Mouse (Mus musculus) heart, postnatal 0 days (tissue): Measurements from ENCODE around the gene Coq10a. TPM values are rescaled to one million over a fixed set of nuclear protein-coding genes. Genes with fewer than 3 reads are reported as not detected.
A peak's percentile ranks its signal among the peaks of the same experiment; 100 is the strongest.

Experiments
- ATAC-seq: fragments of 200-750 bp; cut with Nextera tagmentation; 2 replicates; pipeline ENCODE4 v1.8.0; 2017; ENCODE audit warnings: low read depth, moderate number of reproducible peaks, moderate library complexity; ENCODE audit not compliant: insufficient read depth
- DNase-seq: peaks from one replicate; pipeline ENCODE4 v3.0.0-alpha.2; 2016; ENCODE audit warnings: low spot score
- H3K27ac ChIP-seq: fragments of 300-500 bp; sonication (generic); 2 replicates; pipeline ENCODE4 v1.5.1; 2014; ENCODE audit warnings: low read depth, mild to moderate bottlenecking
- H3K27me3 ChIP-seq: fragments of 300-500 bp; sonication (generic); 2 replicates; pipeline ENCODE4 v1.6.1; 2014; ENCODE audit warnings: low read length, mixed read lengths; ENCODE audit not compliant: control insufficient read depth, insufficient read depth
- H3K36me3 ChIP-seq: fragments of 300-500 bp; sonication (generic); replicated peaks from 2 replicates; pipeline ENCODE4 v1.6.1; 2014; ENCODE audit warnings: low read length, mixed read lengths; ENCODE audit not compliant: control insufficient read depth, insufficient read depth
- H3K4me1 ChIP-seq: fragments of 300-500 bp; sonication (generic); 2 replicates; pipeline ENCODE4 v1.6.1; 2014; ENCODE audit warnings: antibody characterized with exemption; ENCODE audit not compliant: control insufficient read depth, insufficient read depth
- H3K4me2 ChIP-seq: fragments of 300-500 bp; sonication (generic); 2 replicates; pipeline ENCODE4 v1.6.1; 2014; ENCODE audit warnings: low read depth, mild to moderate bottlenecking, low read length, moderate library complexity
- H3K4me3 ChIP-seq: fragments of 300-500 bp; sonication (generic); 2 replicates; pipeline ENCODE4 v1.5.1; 2014; ENCODE audit warnings: low read depth, low read length
- H3K9ac ChIP-seq: fragments of 300-500 bp; sonication (generic); replicated peaks from 2 replicates; pipeline ENCODE4 v1.6.1; 2014; ENCODE audit warnings: low read depth, low read length, mixed read lengths
- H3K9me3 ChIP-seq: fragments of 300-500 bp; sonication (generic); replicated peaks from 2 replicates; pipeline ENCODE4 v1.6.1; 2016; ENCODE audit warnings: low read length; ENCODE audit not compliant: control insufficient read depth
- CTCF ChIP-seq: IDR thresholded peaks from 2 replicates; pipeline ENCODE4 v1.5.1; 2016; ENCODE audit warnings: antibody characterized with exemption, control low read depth, low read depth
- EP300 ChIP-seq: IDR thresholded peaks from 2 replicates; pipeline ENCODE4 v1.6.1; 2016; ENCODE audit warnings: antibody characterized with exemption, low read depth
- WGBS: fragments of 180-500 bp; shearing (Covaris S2); extraction: QIAGEN DNeasy Blood & Tissue Kit; methylation state at CpG from one replicate; pipeline ENCODE4 v1.1.7; 2014; 5-methylcytosine and 5-hydroxymethylcytosine counted together
- polyA plus RNA-seq: library from polyadenylated mRNA; unstranded; fragments of >200 nt; fragmentation: Nextera tagmentation; extraction: Ambion mirVana; gene quantifications from 2 replicates; pipeline ENCODE4 v1.2.1, GENCODE M21; 2015
- total RNA-seq: library from RNA; depleted of rRNA; stranded (reverse); fragments of >200 nt; gene quantifications from 2 replicates; pipeline ENCODE4 v1.2.3, GENCODE M21; 2014; ENCODE audit warnings: low replicate concordance

Coq10a gene
- total and polyA plus RNA-seq, 2 experiments from 2014 or later = 35.2 to 61.2 TPM

- Histone ChIP-seq H3K27ac (peak overlapping the region; percentile 65), H3K9me3 (no peaks in the 10 kb centered on the region), H3K27me3 (no peaks in the 10 kb centered on the region), H3K36me3 (peaks cover 69% of the 10 kb centered on the region), H3K4me2 (no peak overlapping the region), H3K9ac (no peak overlapping the region), H3K4me3 (no peak overlapping the region), H3K4me1 (0 out of 2 replicates have a peak, but pooled peaks cover 2% of the 10 kb centered on the region)
- DNase-seq = peak; percentile 27
- ATAC-seq = no peak
- TF ChIP-seq CTCF (peak; percentile 46), EP300 (no peak)
- WGBS = 45% methylated on average over 3 of the region's 3 CpGs
These were observed 6.2 kb downstream of the Coq10a start for GRCm38 (mm10) chr10:128362568-128362967.

- DNase-seq (no peak), ATAC-seq (0 out of 2 replicates have a peak, but pooled peaks have one; percentile 22)
- Histone ChIP-seq H3K27ac (peak overlapping the region; percentile 65), H3K4me1 (no peaks in the 10 kb centered on the region), H3K27me3 (no peaks in the 10 kb centered on the region), H3K36me3 (peaks cover 76% of the 10 kb centered on the region), H3K9me3 (no peaks in the 10 kb centered on the region), H3K9ac (no peak overlapping the region), H3K4me3 (no peak overlapping the region), H3K4me2 (no peak overlapping the region)
- WGBS = 61% methylated on average over 6 of the region's 6 CpGs
- TF ChIP-seq EP300 (no peak), CTCF (no peak)
These were observed 7.0 kb downstream of the Coq10a start for GRCm38 (mm10) chr10:128361836-128362235.

DNA sequence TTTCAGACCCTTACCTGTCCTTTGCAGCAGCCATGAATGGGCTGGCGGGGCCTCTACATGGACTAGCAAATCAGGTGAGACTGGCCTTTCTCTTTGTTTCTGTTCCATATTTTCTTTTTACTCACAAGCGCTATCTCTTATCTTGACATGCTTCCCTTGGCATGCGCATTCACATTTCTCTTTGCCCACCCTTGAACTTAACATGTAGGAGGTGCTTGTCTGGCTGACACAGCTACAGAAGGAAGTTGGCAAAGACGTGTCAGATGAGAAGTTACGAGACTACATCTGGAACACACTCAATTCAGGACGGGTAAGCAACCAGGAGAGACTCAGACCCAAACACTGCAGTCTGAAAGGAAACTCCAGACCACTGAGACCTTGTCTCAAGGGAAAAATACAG is 9.6 kb downstream of the Coq10a start:
- ATAC-seq (no peak), DNase-seq (no peak)
- no peak overlapping the region for H3K4me3 ChIP-seq
- no peaks in the 10 kb centered on the region for H3K9me3 ChIP-seq
- TF ChIP-seq CTCF (no peak), EP300 (no peak)
- no peaks in the 10 kb centered on the region for H3K27me3 ChIP-seq
- no peak overlapping the region for H3K27ac ChIP-seq
- no peaks in the 10 kb centered on the region for H3K4me1 ChIP-seq
- H3K9ac ChIP-seq = no peak overlapping the region
- WGBS = 47% methylated on average over 6 of the region's 6 CpGs
- H3K36me3 ChIP-seq = peaks cover 82% of the 10 kb centered on the region
- no peak overlapping the region for H3K4me2 ChIP-seq

DNA sequence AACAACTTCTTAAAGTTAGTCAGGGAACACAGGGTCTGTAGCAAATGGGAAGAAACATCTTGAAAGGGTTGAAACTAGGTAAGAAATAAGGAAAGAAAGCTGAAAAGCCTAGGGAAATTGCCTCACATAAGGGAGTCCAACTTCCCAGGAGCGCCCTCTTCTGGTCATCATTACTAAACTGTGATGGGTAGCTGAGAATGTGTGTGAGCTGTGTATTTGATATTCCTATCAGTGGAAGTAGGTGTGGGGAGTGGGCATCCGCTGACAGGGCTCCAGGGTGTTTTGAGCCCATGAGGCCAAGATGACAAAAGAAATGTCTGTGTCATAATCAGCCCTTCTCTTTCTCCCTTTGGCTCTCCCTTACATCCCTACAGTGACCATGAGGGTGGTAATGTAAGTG is 10.0 kb downstream of the Coq10a start:
- Histone ChIP-seq H3K4me2 (no peak overlapping the region), H3K36me3 (peaks cover 86% of the 10 kb centered on the region), H3K4me1 (no peaks in the 10 kb centered on the region), H3K4me3 (no peak overlapping the region), H3K9ac (no peak overlapping the region), H3K27ac (no peak overlapping the region), H3K9me3 (no peaks in the 10 kb centered on the region), H3K27me3 (no peaks in the 10 kb centered on the region)
- peak; percentile 59 for TF ChIP-seq CTCF
- no peak for TF ChIP-seq EP300
- 44% methylated on average over 2 of the region's 2 CpGs for WGBS
- peak; percentile 37; the same call in 1 of the 2 replicates for ATAC-seq
- DNase-seq = peak; percentile 57

GRCm38 (mm10) chr10:128347541-128347940 is 21.3 kb downstream of the Coq10a start:
- no peaks in the 10 kb centered on the region for H3K9me3 ChIP-seq
- no peak for DNase-seq
- H3K36me3 ChIP-seq = peaks cover 33% of the 10 kb centered on the region
- H3K27ac ChIP-seq = no peak overlapping the region
- no peaks in the 10 kb centered on the region for H3K27me3 ChIP-seq
- peaks cover 21% of the 10 kb centered on the region; the same call in 1 of the 2 replicates for H3K4me1 ChIP-seq
- no peak for ATAC-seq
- 81% methylated on average over 8 of the region's 8 CpGs for WGBS
- no peak overlapping the region for H3K4me2 ChIP-seq
- no peak overlapping the region for H3K9ac ChIP-seq
- TF ChIP-seq EP300 (no peak), CTCF (no peak)
- no peak overlapping the region for H3K4me3 ChIP-seq

DNA sequence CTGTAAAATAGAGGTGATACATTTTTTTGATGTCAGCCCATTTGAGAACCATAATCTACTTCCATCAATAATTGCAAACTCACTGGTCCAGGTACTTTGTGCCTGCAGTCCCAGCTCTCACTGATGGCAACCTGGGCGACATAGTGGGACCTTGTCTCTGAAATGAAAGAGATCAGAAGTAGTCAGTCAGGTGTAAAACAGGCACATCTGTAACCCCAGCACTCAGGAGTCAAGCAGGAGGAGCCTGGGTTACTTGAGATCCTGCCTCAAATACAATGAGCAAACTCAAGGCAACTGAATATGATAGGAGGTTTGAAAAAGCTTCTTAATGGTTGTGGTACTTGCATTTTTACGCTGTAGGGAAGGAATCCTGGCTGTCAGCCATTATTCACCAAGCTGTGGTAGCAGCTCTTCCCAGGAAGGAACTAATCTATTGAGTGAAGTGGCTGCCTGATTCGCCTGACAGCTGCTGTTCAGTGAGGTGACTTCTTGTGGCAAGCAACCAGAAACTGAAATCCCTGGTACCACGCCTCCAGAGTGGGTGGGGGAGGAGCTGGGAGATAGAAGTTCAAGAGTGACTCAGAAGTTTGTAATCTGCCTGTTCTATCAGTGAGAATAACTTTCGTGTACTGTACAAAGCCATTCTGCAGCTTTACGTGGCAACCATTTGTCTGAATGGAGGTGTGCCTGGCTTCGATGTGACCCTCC is 24.1 kb downstream of the Coq10a start:
- peaks cover 34% of the 10 kb centered on the region; the same call in 1 of the 2 replicates for H3K4me1 ChIP-seq
- H3K4me3 ChIP-seq = peak overlapping the region; percentile 34
- H3K27ac ChIP-seq = peak overlapping the region; percentile 78
- peak overlapping the region; percentile 35 for H3K9ac ChIP-seq
- H3K9me3 ChIP-seq = no peaks in the 10 kb centered on the region
- peak; percentile 77; the same call in 1 of the 2 replicates for TF ChIP-seq EP300
- TF ChIP-seq CTCF = no peak
- 6% methylated on average over 7 of the region's 7 CpGs for WGBS
- peak overlapping the region; percentile 56 for H3K4me2 ChIP-seq
- DNase-seq (peak; percentile 93), ATAC-seq (peak; percentile 89)
- peaks cover 5% of the 10 kb centered on the region; the same call in 1 of the 2 replicates for H3K36me3 ChIP-seq
- no peaks in the 10 kb centered on the region for H3K27me3 ChIP-seq
